Mouse (Mus musculus) forebrain, embryonic 14.5 days (tissue): ENCODE measurements at regions not wholly inside any gene's neighbourhood (a gene's known extent, or its start where the extent isn't known, plus 50 kb on each side); places are given as distances from the start of the nearest gene placed in this dataset.

ENCODE experiments used
- ATAC-seq: fragments of 200-750 bp; cut with Nextera tagmentation; 2 replicates; pipeline ENCODE4 v1.8.0; 2017; ENCODE audit warnings: mild to moderate bottlenecking, moderate library complexity
- DNase-seq: peaks from one replicate; pipeline ENCODE4 v3.0.0-alpha.2; 2015; ENCODE audit warnings: low spot score
- H3K27ac ChIP-seq: fragments of 300-500 bp; sonication (generic); 2 replicates; pipeline ENCODE4 v1.5.1; 2014; ENCODE audit warnings: low read depth, mild to moderate bottlenecking, control low read depth, low read length, moderate library complexity
- H3K27me3 ChIP-seq: fragments of 300-500 bp; sonication (generic); replicated peaks from 2 replicates; pipeline ENCODE4 v1.6.1; 2014; ENCODE audit warnings: low read length, control low read depth, mixed read lengths; ENCODE audit not compliant: control insufficient read depth, insufficient read depth
- H3K36me3 ChIP-seq: fragments of 300-500 bp; sonication (generic); 2 replicates; pipeline ENCODE4 v1.6.1; 2014; ENCODE audit warnings: low read length, control low read depth; ENCODE audit not compliant: control insufficient read depth, insufficient read depth
- H3K4me1 ChIP-seq: fragments of 300-500 bp; sonication (generic); 2 replicates; pipeline ENCODE4 v1.6.1; 2014; ENCODE audit warnings: antibody characterized with exemption, low read length, control low read depth; ENCODE audit not compliant: control insufficient read depth, insufficient read depth
- H3K4me2 ChIP-seq: fragments of 300-500 bp; sonication (generic); 2 replicates; pipeline ENCODE4 v1.6.1; 2014; ENCODE audit warnings: mild to moderate bottlenecking, control low read depth, low read length
- H3K4me3 ChIP-seq: fragments of 300-500 bp; sonication (generic); 2 replicates; pipeline ENCODE4 v1.5.1; 2014; ENCODE audit warnings: low read depth, low read length, control low read depth
- H3K9ac ChIP-seq: fragments of 300-500 bp; sonication (generic); 2 replicates; pipeline ENCODE4 v1.6.1; 2014; ENCODE audit warnings: mild to moderate bottlenecking, low read length, control low read depth, moderate library complexity
- H3K9me3 ChIP-seq: fragments of 300-500 bp; sonication (generic); replicated peaks from 2 replicates; pipeline ENCODE4 v1.6.1; 2016; ENCODE audit warnings: low read length, control low read depth, mixed read lengths; ENCODE audit not compliant: control insufficient read depth
- WGBS: fragments of 180-500 bp; shearing (Covaris S2); extraction: QIAGEN DNeasy Blood & Tissue Kit; methylation state at CpG from one replicate; pipeline ENCODE4 v1.1.7; 2014; 5-methylcytosine and 5-hydroxymethylcytosine counted together

- WGBS: 91% methylated on average over 1 of the region's 1 CpGs
- no peak for DNase-seq
- Histone ChIP-seq H3K9ac (no peak overlapping the region), H3K9me3 (no peaks in the 10 kb centered on the region), H3K4me1 (no peaks in the 10 kb centered on the region), H3K27me3 (no peaks in the 10 kb centered on the region), H3K27ac (no peak overlapping the region), H3K4me3 (no peak overlapping the region), H3K4me2 (no peak overlapping the region), H3K36me3 (no peaks in the 10 kb centered on the region)
- no peak for ATAC-seq
Observed at GRCm38 (mm10) chr2:115177076-115177475, 404.4 kb upstream of the BC052040 start.

GRCm38 (mm10) chr2:115177896-115178295, 403.6 kb upstream of the BC052040 start:
- WGBS: 74% methylated on average over 1 of the region's 1 CpGs
- H3K36me3 ChIP-seq: no peaks in the 10 kb centered on the region

GRCm38 (mm10) chr2:115211191-115211590, 370.3 kb upstream of the BC052040 start:
- no peak for ATAC-seq
- Histone ChIP-seq H3K27me3 (no peaks in the 10 kb centered on the region), H3K27ac (no peak overlapping the region), H3K4me2 (no peak overlapping the region), H3K9ac (no peak overlapping the region), H3K4me1 (peaks cover 5% of the 10 kb centered on the region; the same call in 1 of the 2 replicates), H3K9me3 (no peaks in the 10 kb centered on the region), H3K4me3 (no peak overlapping the region), H3K36me3 (no peaks in the 10 kb centered on the region)
- peak; percentile 31 for DNase-seq

More at GRCm38 (mm10) chr2:115177896-115178295, 403.6 kb upstream of the BC052040 start:
- Histone ChIP-seq H3K9me3 (no peaks in the 10 kb centered on the region), H3K4me1 (no peaks in the 10 kb centered on the region), H3K4me2 (no peak overlapping the region), H3K9ac (no peak overlapping the region), H3K4me3 (no peak overlapping the region), H3K27ac (no peak overlapping the region), H3K27me3 (no peaks in the 10 kb centered on the region)
- DNase-seq (no peak), ATAC-seq (no peak)

- Histone ChIP-seq H3K4me1 (peaks cover 5% of the 10 kb centered on the region; the same call in 1 of the 2 replicates), H3K27ac (no peak overlapping the region), H3K27me3 (no peaks in the 10 kb centered on the region), H3K9me3 (no peaks in the 10 kb centered on the region), H3K9ac (no peak overlapping the region), H3K4me2 (0 out of 2 replicates have a peak overlapping the region, but pooled peaks have one; percentile 7), H3K4me3 (no peak overlapping the region), H3K36me3 (no peaks in the 10 kb centered on the region)
- ATAC-seq (peak; percentile 60; the same call in 1 of the 2 replicates), DNase-seq (peak; percentile 39)
- 46% methylated on average over 18 of the region's 18 CpGs for WGBS
Observed at GRCm38 (mm10) chr2:115213181-115213970, 368.1 kb upstream of the BC052040 start.

- no peak overlapping the region for H3K4me3 ChIP-seq
- no peaks in the 10 kb centered on the region for H3K9me3 ChIP-seq
- ATAC-seq (no peak), DNase-seq (no peak)
- H3K4me2 ChIP-seq: no peak overlapping the region
- H3K36me3 ChIP-seq: no peaks in the 10 kb centered on the region
- no peak overlapping the region for H3K9ac ChIP-seq
- peaks cover 5% of the 10 kb centered on the region; the same call in 1 of the 2 replicates for H3K4me1 ChIP-seq
- H3K27ac ChIP-seq: no peak overlapping the region
- no peaks in the 10 kb centered on the region for H3K27me3 ChIP-seq
- WGBS: 73% methylated on average over 6 of the region's 6 CpGs
Observed at GRCm38 (mm10) chr2:115214292-115214691, 367.2 kb upstream of the BC052040 start.

GRCm38 (mm10) chr2:115230041-115230440, 351.5 kb upstream of the BC052040 start:
- Histone ChIP-seq H3K27me3 (no peaks in the 10 kb centered on the region), H3K4me2 (no peak overlapping the region), H3K9ac (no peak overlapping the region), H3K36me3 (no peaks in the 10 kb centered on the region), H3K4me3 (no peak overlapping the region), H3K9me3 (no peaks in the 10 kb centered on the region), H3K27ac (no peak overlapping the region), H3K4me1 (no peaks in the 10 kb centered on the region)
- WGBS: 95% methylated on average over 4 of the region's 4 CpGs
- no peak for ATAC-seq
- no peak for DNase-seq

GRCm38 (mm10) chr2:115247673-115248072, 333.8 kb upstream of the BC052040 start:
- no peak for DNase-seq
- H3K36me3 ChIP-seq: no peaks in the 10 kb centered on the region
- no peak overlapping the region for H3K9ac ChIP-seq
- H3K4me2 ChIP-seq: no peak overlapping the region
- peaks cover 6% of the 10 kb centered on the region; the same call in 1 of the 2 replicates for H3K4me1 ChIP-seq
- no peak overlapping the region for H3K27ac ChIP-seq
- no peaks in the 10 kb centered on the region for H3K9me3 ChIP-seq
- H3K4me3 ChIP-seq: no peak overlapping the region
- H3K27me3 ChIP-seq: no peaks in the 10 kb centered on the region
- WGBS: 93% methylated on average over 4 of the region's 4 CpGs
- ATAC-seq: no peak

GRCm38 (mm10) chr2:115250019-115250807, 331.3 kb upstream of the BC052040 start:
- ATAC-seq (0 out of 2 replicates have a peak, but pooled peaks have one; percentile 44), DNase-seq (peak; percentile 79)
- Histone ChIP-seq H3K4me3 (no peak overlapping the region), H3K4me2 (no peak overlapping the region), H3K4me1 (peaks cover 6% of the 10 kb centered on the region; the same call in 1 of the 2 replicates), H3K9ac (no peak overlapping the region), H3K27ac (no peak overlapping the region), H3K27me3 (no peaks in the 10 kb centered on the region), H3K9me3 (no peaks in the 10 kb centered on the region), H3K36me3 (no peaks in the 10 kb centered on the region)
- WGBS: 46% methylated on average over 5 of the region's 5 CpGs

GRCm38 (mm10) chr2:115257391-115257790, 324.1 kb upstream of the BC052040 start:
- DNase-seq (no peak), ATAC-seq (no peak)
- Histone ChIP-seq H3K4me3 (no peak overlapping the region), H3K36me3 (no peaks in the 10 kb centered on the region), H3K9ac (no peak overlapping the region), H3K4me2 (no peak overlapping the region), H3K27me3 (no peaks in the 10 kb centered on the region), H3K9me3 (no peaks in the 10 kb centered on the region), H3K27ac (no peak overlapping the region), H3K4me1 (no peaks in the 10 kb centered on the region)
- 53% methylated on average over 2 of the region's 2 CpGs for WGBS
